Mouse (Mus musculus) bone marrow macrophage, adult 2 months (primary cell): ENCODE results near the gene Borcs5.

Experiments
- CTCF ChIP-seq: IDR thresholded peaks from 2 replicates; pipeline ENCODE4 v1.5.1; 2012; ENCODE audit warnings: low read depth, mild to moderate bottlenecking, low read length, moderate library complexity
- POLR2A ChIP-seq: IDR thresholded peaks from 2 replicates; pipeline ENCODE4 v1.6.1; 2012; ENCODE audit warnings: mild to moderate bottlenecking, low read depth, low read length, borderline replicate concordance

- TF ChIP-seq POLR2A (no peak), CTCF (no peak)
Measured at GRCm38 (mm10) chr6:134701211-134701602, 61.9 kb downstream of the Borcs5 start.
